Mouse (Mus musculus): Measurements from ENCODE around the gene Bsn.
A peak's percentile ranks its signal among the peaks of the same experiment; 100 is the strongest.

The Bsn gene

DNA sequence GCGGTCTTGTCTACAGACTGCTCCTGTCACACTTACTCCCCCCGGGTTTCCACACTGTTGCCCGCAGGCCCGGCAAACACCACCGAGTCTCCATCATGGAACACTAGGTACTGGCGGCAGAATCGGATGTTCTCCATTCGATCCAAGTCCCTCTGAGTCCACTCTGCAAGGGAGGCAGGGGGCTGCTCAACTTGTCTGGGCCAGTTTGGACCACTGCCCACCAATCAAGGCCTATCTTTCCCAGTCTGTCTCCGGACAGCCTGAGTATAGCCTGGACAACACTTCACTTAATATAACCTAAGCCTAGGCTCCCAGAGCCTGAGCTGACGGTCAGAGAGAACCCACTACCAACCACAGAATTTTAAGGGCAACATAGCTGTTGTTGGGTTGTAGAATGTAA lies 96.6 kb downstream of the Bsn start:
- peak; percentile 12 for DNase-seq (ENCODE audit: low spot score)

DNA sequence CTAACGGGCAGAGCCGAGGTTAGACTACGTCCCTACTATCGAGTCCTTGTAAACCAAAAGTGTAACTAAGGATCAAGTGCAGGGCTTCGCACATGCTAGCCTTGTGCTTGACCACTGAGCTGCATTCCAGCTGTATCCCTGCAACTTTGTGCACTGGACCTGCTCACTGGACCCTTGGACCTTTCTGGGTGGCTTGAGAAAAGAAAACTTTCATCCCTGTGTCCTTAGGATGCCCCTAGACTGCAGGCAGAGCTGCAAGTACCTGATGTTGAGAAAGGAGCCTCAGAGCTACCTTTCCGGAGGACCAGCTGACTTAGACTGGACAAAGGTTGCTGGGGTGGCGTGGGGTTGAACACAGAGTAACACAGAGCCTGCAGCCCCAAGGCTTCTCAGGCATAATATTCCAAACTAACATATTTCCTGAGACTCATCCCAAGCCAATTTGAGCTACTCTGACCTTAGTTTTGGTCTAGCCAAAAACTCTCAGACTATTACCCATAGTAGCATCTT lies 99.5 kb downstream of the Bsn start:
- DNase-seq (ENCODE audit: low spot score): no peak

DNA sequence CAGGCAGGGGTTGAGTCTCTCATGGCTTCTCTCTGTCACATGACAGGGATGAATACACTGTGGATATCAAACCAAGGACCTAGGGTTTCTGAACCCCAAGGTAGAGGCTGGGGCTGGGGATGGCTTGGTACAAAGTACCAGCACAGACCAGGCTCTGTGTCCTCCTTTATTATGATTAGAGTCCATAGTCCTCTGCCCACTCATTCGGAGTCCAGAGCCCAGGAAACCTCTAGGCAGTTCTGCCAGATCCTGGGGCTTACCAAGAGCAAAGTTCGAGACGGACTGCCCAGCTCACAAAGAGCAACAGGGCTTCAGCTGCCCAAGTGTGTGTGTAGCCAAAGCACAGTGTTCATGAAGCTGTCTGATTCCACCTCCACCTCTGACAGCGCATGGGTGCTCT lies 104.9 kb downstream of the Bsn start:
- DNase-seq (ENCODE audit: low spot score): no peak

DNA sequence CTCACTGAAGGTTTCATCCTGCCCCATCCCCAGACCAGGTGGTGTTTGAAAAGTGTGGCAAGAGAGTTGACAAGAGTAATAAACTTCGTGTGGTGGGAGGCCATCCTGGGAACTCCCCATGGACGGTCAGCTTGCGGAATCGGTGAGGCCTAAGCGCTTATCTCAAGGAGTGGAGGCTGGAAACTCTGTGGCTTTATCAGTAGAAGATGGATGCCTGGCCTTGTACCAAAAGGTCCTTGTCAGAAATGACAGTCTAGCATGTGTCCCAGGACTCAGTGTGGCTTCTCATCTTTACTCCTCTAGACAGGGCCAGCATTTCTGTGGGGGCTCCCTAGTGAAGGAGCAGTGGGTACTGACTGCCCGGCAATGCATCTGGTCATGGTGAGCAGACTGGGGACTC lies 106.6 kb downstream of the Bsn start:
- DNase-seq (ENCODE audit: low spot score): no peak

DNA sequence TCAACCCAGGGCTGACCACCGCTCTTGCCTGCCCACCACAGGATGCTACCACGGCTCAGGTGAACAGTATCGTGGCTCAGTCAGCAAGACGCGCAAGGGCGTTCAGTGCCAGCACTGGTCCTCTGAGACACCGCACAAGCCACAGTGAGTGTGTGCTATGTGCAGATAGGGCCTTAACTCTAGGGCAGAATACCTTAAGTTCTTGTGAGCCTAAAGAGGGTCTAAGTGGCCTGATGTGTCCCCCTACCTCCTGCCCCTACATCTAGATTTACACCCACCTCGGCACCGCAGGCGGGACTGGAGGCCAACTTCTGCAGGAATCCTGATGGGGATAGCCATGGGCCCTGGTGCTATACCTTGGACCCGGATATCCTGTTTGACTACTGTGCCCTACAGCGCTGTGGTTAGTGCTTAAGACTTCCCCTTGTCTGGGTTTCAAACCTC lies 107.2 kb downstream of the Bsn start, which contains the start of gene Rnf123:
Gene Rnf123, minus strand, starts transcription at position 359 of the 444 bp plus-strand sequence.
- no peak for DNase-seq (ENCODE audit: low spot score)

DNA sequence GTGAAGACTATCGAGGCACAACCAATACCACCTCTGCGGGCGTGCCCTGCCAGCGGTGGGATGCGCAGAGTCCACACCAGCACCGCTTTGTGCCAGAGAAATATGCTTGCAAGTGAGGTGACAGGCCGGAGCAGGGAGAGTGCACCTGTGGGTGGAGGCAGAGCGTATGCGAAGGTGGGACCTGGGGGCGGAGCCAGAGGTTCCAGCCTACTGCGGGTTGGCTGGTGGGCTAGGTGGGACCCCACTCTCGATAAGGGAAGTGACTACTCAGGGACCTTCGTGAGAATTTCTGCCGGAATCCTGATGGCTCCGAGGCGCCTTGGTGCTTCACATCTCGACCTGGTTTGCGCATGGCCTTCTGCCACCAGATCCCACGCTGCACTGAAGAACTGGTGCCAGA lies 107.6 kb downstream of the Bsn start:
- no peak for DNase-seq (ENCODE audit: low spot score)

DNA sequence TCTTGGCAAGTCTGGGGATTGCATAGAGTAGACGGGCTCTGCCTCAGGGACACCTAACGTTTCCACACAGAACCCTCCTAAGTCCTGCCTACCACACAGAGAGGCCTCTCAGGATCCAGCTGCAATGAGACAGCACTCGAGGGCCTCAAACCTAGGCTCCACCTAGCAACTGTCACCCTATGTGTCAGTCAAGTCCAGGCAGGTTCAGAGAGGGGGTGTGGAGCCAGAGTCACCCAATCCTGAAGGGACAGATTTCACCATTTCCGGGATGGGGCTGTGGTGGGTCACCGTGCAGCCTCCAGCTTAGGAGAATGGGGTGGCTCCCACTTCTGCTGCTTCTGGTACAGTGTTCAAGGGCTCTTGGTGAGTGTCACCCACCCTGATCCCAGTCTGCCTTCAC lies 110.0 kb downstream of the Bsn start, which contains the start of gene Mst1:
Gene Mst1, plus strand, starts transcription at position 269 of the 400 bp plus-strand sequence.
- DNase-seq (ENCODE audit: low spot score): no peak

DNA sequence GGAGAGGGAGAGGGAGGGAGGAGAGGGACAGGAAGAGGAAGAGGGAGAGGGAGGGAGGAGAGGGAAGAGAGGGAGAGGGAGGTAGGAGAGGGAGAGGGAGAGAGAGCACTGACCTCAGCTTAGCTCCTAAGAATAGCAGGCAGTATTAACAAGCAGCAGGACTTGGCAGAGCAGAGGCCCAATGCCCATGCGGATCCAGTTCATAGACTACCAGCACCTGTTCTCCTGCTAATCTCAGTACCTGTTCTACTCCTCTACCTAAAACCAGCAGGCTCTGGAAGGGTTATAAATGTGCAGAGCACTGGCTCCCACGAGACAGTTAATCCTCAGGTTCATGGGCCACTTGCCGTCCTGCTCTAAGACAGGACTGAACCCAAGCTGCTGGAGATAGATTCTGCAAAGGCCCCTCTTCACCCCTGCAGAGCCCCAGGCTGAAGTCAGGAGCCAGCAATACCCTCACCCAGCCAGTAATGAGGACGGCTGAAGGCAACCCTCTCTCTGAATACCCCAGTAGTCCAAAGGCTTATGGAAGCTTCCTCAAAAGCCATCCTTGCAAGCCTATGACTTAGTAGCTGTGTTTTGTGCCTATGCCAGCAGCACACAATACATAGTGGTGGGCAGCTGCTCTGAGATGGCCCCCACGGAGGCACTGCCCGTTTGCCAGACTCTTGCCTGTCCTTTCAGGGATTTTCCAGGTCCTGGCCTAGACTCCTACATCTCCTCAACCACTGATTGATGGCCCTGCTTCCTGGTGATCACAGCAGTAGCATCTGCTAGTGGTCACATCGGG lies 116.8 kb downstream of the Bsn start:
- no peak for DNase-seq (ENCODE audit: low spot score)

DNA sequence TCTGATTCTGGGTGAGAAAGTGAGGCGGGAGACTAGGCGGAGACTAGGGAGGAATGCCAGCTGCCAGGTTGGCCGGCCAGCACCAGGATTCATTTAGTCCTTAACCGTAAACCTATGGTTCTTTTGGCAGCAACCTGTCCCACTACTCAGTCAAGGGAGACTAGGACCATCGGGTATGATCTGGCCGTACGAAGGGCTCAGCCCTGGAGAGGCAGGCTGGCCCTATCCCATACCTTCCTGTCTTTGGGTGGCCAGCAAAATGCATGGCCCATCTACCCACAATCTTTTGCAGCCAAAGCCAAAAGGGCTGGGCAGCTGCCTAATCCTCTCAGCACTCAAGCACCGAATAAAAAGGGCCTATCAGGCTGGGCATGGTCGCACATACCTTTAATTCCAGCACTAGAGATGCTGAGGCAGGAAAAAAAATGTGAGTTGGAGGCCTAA lies 117.7 kb downstream of the Bsn start:
- no peak for DNase-seq (ENCODE audit: low spot score)

DNA sequence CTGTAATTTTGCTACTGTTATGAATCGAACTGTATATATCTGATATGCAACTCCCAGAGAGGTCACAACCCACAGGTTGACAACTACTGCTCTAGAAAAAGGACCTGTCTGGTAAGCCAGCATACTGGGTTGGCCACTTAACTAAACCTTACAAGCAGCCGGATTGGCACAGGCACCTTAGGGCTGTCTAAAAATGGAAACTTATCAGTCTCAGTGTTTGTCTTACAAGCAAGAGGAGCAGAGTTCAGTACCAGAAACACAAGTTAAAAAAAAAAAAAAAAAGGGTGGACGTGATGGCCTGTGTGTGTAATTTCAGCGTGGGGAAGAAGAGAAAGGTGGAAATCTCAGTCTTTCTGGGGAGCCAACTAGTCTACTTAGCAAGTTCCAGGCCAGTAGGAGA lies 118.4 kb downstream of the Bsn start:
- DNase-seq (ENCODE audit: low spot score): no peak

DNA sequence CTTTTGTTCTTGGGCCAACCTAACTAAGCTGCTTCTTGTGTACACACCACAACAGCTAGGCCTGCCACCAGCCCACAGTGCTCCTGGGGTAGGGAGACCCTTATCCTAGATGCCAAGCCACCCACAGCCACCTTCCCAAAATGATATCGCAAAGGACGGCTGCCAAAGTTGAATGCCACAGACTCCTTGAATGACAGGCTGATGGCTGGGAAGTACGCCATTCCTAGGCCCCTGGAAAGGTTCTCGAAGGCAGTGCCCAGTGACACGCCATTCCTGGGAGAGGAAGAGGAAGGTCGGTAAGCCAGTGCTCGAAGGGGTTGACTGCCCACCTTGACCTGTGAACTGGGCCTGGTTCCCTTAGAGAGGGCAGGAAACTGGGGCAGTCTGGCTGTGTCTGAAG lies 120.7 kb downstream of the Bsn start:
- no peak for DNase-seq (ENCODE audit: low spot score)

DNA sequence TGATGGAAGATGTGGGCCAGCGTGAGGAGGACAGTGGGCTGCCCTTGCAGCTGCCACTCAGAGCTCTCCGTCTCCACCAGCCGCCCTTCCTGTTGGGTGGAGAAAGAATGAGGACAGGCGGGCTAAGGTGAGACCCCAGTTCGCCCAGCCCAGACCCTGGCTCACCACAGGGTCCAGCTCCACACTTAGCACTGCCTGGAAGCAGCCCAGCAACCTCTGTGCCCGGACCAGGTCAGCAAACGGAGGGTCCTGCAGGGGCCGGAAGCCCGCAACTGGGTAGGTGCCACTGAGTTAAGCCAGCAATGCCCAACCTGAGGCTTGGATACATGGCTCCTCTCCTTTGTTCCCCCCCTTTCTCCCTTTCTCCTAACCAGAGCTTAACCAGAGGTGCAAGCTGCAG lies 121.2 kb downstream of the Bsn start:
- no peak for DNase-seq (ENCODE audit: low spot score)

DNA sequence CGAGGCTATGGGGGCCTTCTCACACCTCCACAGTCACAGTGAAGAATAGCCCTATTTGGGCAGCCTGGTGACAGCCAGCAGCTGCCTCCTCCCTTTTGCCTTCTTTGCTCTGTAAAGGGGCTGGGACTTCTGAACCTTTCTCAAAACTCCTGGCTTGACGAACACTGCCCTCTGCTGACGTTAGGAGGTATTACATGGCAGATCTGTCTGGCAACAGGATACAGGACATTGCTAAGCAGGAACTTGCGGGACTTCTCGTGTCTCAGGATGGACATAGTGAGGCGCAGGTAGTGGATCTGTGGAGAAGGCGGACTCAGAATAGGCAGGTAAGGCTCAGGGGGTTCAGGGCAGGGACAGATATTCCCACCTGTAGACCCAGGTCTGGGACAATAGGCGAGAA lies 122.3 kb downstream of the Bsn start:
- peak; percentile 91 for DNase-seq (ENCODE audit: low spot score)

DNA sequence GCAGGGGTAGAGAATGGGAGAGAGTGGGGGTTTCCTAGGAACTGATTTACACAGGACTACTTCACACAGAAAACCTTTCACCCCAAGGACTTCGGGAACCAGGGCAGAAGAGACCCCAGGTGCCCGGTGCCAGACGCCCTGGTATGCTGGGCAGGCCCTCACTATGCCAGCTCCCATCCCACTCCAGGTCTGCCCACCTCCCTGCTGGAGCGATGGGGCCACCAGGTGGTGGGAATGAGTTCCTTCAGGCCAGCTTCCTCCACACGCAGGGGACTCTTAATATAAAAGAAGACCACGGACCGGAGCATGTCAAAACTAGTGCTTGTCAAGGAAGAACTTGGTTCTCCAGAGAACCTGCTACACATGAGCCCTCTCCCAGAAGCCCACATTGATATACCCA lies 123.0 kb downstream of the Bsn start:
- DNase-seq (ENCODE audit: low spot score): no peak

DNA sequence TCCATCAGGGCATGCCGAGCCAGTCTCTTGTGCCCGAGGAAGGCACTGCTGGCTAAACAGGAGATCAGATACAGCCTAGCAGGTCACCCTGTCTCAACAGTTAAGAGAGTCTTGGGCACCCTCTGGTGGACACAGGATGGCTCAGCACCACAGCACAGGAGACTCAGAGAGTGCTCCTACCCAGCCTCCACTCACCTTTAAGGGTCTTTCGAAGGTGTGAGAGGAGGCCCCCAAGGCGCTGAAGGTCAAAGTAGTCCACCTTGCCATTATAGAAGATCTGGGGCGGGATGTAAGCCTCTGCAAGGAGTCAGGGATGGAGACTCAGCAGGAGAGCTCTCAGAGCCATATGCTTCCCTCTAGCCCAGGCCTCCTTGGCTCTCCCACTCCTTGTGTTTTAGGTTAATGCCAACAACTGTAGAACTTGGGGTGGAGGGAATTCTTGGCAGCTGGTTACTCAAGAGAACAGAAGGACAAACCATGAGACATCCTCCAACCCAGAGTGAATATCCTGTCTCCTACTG lies 124.6 kb downstream of the Bsn start:
- DNase-seq (ENCODE audit: low spot score): peak; percentile 76

DNA sequence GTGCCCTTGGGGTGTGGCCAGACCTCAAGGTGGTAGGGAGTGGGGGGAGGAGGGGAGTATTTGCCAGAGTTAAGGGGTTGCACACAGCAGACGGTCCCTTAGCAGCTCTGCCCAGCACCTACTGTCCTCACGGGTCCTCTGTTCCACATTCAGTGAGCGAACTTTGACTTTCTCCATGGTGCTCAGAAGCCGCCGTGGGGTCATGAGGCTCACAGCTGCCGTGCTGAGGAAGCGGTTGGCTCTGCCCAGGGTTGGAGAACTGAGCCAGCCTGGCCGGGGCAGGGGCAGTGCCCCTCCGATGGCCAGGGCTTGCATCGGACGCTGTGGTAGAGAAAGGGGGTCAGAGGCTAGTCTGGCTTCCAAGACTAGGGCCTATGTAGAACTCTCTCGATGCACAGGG lies 126.8 kb downstream of the Bsn start:
- no peak for DNase-seq (ENCODE audit: low spot score)

DNA sequence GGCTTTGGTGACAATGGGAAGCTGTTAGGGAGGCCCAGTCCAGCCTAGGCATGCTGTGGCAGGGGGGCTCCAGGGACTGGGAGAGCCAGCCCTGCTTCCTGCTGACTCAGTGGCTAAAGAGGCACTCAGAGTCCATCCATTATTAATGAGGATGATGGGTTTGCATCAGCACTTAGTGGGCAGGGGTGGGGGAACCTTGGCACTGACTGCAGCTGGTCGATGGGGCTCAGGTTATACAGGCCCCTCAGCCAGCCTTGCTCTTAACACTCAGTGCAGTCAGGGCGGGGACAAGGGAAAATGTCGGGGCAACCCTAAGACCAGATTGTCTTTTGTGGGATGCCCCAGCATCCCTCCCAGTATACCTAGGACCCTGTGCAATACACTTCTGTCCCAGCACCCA lies 128.0 kb downstream of the Bsn start:
- DNase-seq (ENCODE audit: low spot score): no peak

DNA sequence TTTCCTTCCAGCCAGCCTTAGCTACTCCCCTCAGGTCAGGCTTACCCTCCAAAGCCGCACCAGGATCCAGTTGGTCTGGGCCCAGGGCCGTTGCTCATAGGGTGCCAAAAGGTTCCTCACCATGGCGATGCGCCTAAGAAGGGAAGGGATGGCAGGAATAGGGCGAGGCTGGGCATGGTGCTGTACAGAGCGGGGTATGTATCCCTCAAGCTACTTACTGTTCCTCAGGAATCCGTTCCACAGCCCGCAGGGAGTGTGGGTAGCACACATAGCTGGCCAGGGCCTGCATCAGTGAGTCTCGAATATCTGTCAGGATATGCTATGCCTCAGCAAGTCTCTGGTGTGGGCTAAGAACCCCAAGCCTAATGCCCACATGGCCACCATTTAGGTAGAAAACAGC lies 131.9 kb downstream of the Bsn start:
- DNase-seq (ENCODE audit: low spot score): no peak

DNA sequence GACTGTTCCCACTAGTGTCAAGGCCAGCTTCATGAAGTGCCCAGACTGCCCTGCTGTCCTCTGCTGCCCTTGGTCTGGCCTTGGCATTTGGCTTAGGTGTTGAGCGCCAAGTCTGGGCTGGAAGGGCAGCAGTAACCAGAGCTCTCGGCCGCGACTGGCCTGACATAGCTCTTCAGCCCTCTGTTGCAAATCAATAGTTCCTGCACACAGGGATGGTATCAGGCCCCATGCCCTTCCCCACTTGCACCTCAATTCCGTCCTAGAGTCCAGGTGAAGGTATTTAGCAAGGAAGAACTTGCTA lies 133.0 kb downstream of the Bsn start:
- DNase-seq (ENCODE audit: low spot score): no peak

DNA sequence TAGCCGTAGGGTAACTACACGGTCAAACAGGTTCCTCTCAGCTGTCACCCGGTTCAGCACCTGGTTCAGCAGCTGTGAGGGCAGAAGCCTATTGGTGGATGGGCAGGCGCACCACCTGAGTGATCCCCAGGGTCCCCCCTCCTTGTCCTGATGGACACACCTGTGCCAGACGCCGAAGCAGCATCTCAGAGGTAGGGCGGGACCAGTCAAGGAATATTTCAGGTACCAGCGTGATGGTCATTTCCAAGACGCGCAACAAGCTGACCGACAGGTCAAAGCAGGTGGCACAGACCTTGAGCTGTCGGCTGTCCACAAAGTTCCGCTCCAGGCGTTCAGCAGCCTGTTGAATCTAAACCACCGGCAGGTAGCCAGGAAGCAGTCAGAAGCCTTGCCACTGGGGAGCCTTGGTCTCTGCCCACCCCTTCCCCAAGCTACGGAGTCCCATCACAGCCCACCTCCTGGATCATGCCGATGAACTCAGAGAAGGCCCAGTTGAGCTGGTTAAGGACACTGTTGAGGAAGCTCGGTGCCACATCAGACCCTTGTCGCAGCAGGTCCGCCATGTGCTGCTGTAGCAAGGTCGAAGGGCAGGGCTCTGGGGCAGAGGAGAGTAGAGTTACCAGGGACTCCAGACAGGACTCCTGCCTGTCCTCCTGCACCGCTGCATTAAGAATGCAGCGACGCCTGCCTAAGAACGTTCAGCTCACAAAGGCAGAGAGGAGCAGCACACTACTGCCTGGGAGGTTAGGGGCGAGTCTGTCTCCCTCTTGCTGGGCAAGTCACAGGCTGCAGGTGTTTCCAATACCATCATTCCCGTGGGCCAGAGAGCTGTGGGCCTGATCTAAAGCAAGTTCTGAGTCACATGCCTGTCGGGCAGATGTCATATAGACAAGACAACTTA lies 133.6 kb downstream of the Bsn start:
- no peak for DNase-seq (ENCODE audit: low spot score)

DNA sequence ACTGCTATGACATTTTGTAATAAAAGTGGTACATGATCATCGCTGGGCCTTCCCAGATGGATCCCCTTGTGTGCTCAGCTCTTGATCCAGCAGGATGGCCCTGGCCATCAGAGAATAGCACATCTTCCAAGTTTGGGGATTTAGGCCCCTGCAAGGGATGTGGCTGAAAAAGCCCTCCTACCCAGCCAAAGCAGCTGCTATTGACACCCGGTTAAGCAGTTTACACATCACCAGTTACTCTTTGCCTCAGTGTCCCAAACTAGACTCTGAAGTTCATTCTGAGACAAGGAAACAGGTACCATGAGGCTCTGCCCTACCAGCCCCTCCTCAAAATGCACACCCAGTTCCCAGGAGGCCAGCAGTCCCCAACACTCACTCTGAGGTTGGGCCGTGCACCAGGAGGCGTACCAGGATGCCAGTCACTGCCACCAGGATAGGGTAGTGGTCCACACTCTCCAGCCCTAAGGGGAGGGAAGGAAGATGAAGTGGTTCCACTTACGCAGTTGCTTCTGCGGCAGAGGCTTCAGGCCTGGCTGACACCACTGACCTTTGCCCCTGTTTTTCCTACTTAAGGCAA lies 134.4 kb downstream of the Bsn start:
- DNase-seq (ENCODE audit: low spot score): no peak

DNA sequence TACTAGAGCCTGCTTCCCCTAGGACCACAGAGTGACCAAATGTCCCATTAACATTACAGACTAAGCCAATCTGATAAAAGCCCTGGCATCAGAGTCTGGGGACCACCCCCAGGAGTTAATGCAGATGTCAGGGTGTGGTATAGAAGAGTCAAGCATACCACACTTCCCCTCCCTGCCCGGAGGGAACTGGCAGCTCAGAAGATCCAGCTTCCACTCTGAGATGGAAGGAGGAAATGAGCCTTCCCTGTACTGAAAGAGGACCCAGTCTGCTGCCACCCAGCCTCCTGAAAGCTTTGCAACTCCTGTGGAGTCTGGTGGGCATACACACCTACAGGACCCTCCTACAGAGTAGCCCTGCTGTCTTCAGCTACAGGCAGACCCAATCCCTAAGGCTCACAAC lies 135.1 kb downstream of the Bsn start:
- no peak for DNase-seq (ENCODE audit: low spot score)
